Mouse (Mus musculus): ENCODE results near the gene Abcg2. TPM values are rescaled to one million over a fixed set of nuclear protein-coding genes. Genes with fewer than 3 reads are reported as not detected.

Gene Abcg2
- 38.2 TPM for polyA plus RNA-seq (2015; fragmentation: Illumina TruSeq; extraction: RNeasy Lipid Tissue Mini Kit (QIAGEN cat#74804); ENCODE audit: insufficient read depth, low replicate concordance)

DNA sequence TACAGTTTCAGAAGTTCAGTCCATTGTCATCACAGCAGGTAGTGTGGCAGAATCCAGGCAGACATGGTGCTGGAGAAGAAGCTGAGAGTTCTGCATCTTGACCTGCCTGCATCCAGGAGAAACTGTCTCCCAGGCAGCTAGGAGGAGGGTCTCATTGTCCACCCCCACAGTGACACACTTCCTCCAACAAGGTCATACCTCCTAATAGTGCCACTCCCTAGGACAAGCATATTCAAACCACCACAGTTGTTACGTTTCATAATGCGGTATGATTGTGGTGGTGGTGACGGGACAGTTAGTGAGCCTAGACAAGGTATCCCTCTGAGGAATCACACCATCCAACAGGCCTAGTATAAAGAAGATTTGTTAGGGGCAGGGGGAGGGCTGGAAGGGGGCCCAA lies at the start of gene Abcg2:
TSS of gene Abcg2 (plus strand) at position 301 of the 400 bp plus-strand sequence.

Other genes starting within 250 kb of the Abcg2 start
- gene Vmn1r30, start 141.1 kb upstream of the Abcg2 start, polyA plus RNA-seq (2015; fragmentation: Illumina TruSeq; extraction: RNeasy Lipid Tissue Mini Kit (QIAGEN cat#74804); ENCODE audit: insufficient read depth, low replicate concordance): not detected
- gene Vmn1r31, start 109.2 kb upstream of the Abcg2 start, polyA plus RNA-seq (2015; fragmentation: Illumina TruSeq; extraction: RNeasy Lipid Tissue Mini Kit (QIAGEN cat#74804); ENCODE audit: insufficient read depth, low replicate concordance): not detected
- gene Herc3, start 246.9 kb downstream of the Abcg2 start, polyA plus RNA-seq (2015; fragmentation: Illumina TruSeq; extraction: RNeasy Lipid Tissue Mini Kit (QIAGEN cat#74804); ENCODE audit: insufficient read depth, low replicate concordance): 49.5 TPM